Mouse (Mus musculus) CD4-positive, CD25-positive, alpha-beta regulatory T cell, adult 2 months (primary cell): ENCODE measurements around the gene Vmn2r110.

Experiments used
- DNase-seq: peaks from one replicate; pipeline ENCODE4 v3.0.0-alpha.2; 2012; ENCODE audit warnings: low read depth, low spot score

The Vmn2r110 gene

DNA sequence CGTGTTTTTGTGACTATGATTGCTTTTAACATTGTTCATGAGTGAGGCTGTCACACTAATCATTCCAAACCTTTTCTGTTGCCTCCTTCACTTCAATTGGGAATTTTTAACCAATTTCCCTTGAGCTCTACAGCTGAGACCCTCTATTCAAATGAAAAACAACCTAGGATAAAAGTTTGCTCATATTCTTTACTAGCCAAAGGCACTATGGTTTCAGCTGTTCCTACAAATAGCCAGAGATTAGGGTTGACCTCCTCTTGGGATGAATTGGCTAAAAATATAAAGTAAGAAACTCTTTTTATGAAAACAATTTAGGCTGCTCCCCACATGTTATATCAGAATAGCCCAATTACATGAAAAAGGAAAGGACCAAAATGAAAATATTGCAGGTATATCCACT is at the start of gene Vmn2r110:
Gene Vmn2r110 (minus strand): TSS at position 101 of the 400 bp plus-strand sequence.
- no peak for DNase-seq

DNA sequence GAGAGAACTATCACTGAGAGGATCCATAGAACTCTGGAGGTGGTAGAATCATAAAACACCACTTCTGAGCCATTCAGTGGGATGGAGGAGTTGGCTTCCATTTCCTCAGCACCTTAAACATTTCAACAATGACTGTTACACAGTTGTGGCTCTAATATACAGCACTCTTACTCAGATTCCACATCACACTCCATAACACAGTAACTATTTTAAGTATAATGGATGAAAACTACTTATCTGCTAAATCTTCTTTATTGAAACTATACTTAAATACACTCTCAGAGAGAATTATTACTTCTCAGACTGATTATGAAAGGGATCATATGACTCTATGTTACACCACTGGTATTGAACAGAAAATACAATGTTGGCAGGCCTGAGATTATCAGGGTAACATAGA is 28.6 kb upstream of the Vmn2r110 start, which contains the start of gene Fpr-rs3:
Gene Fpr-rs3 (minus strand): TSS at position 101 of the 400 bp plus-strand sequence.
- DNase-seq = no peak

DNA sequence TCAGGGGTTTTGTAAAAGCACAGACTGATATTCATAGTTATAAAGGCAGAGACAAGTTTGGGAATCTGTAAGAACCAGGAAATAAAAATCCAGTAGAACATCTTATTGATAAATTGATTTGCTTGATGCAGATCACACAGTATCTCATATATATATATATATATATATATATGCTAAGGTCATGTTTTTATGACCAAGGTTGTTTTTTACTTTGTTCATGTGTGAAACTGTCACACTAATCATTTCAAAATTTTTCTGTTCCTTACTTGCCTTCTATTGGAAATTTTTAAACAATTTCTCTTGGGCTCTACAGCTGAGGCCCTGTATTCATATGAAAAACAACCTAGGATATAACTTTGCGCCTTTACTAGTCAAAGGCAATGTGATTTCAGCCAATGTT is 31.6 kb downstream of the Vmn2r110 start, which contains the start of gene Vmn2r109:
Gene Vmn2r109 (minus strand): TSS at position 101 of the 400 bp plus-strand sequence.
- no peak for DNase-seq
